Mouse (Mus musculus) kidney, postnatal 10 days (tissue): ENCODE measurements at regions not wholly inside any gene's neighbourhood (a gene's known extent, or its start where the extent isn't known, plus 50 kb on each side); places are given as distances from the start of the nearest gene placed in this dataset.
A peak's percentile ranks its signal among the peaks of the same experiment; 100 is the strongest.

Source experiments
- DNase-seq: peaks from one replicate; pipeline ENCODE4 v3.0.0; 2021; ENCODE audit warnings: mixed read lengths

DNA sequence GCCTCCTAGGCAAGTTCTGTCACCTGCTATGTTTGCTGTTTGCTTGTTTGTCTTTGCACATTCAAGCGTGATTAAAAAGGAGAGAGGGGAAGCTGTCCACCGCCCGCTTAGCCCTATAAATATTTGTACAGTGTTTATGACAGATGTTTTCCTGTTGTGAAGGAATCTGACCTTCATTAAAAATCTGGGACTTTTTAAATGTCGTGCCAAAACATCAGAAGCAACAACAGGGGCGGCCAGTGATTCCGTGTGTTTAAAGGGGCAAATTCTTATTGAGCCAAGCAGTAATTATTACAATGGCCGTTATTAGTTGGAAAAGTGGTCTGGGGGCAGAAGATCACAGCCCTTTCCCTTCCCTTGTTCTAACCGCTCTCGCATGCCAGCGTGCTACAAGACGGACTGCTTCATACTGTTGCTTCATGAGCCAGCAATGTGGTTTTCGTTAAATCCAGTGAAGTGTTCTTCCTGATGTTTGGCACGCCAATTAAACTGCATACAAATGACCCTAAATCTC, 119.3 kb downstream of the Gas1 start:
- DNase-seq = peak; percentile 44

DNA sequence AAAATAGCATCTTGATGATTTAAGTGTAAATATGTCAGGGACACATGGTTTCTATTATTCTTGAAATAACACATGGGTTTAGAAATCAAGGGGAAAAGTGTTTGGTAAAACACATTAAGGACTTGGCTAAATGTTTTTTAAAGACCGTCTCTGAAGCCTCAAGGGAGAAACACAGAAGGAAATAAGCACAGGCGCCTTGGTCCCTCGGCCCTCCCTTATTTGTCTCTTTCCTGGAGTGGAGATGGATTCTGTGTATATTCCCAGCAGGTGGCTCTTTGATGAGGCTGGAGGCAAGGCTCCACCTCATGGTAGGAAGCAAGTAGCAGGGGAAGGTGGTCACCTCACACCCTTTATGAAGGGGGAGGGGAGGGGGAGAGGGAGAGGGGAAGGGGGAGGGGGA, 122.6 kb downstream of the Gas1 start:
- DNase-seq = no peak

- peak; percentile 38 for DNase-seq
Observed at GRCm38 (mm10) chr13:60054081-60054480, 123.1 kb downstream of the Gas1 start.

DNA sequence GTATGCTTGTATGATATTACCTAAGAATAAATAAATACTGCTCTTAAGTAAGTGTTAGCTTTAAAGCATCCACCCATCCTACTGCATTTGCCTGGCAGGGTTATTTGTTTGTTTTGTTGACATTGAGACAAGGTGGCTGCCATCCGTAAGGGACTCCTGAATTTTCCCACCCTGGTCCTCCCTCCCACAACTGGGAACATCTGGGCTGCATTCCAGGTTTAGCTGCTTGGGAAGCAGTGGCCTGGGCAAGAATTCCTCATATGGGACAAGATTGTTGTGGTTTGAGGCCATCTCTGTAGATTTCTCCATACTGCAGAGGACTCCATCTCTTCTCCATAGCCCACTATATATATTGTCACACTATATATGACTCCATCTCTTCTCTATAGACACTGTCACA, 125.3 kb downstream of the Gas1 start:
- DNase-seq = no peak

GRCm38 (mm10) chr13:60050799-60051580, 126.2 kb downstream of the Gas1 start:
- no peak for DNase-seq

DNA sequence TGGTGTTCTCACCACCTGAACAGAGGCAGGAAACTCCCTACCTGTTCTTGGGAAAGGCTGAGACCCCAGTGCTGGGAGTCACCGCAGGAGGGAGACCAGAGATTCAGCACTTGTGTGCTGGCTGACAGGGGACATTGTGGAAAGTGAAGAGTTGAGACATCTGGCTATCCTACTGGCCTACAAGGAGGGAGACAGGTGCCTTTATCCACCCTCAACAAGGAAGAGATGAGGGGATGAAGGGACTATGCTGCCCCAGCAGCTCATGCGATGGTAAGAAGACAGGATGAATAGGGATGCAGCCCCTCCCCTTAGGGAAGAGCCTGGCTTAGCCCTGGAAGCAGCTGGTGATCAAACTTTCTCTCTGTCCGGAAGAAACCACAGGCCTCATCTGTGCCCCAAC, 127.5 kb downstream of the Gas1 start:
- no peak for DNase-seq

DNA sequence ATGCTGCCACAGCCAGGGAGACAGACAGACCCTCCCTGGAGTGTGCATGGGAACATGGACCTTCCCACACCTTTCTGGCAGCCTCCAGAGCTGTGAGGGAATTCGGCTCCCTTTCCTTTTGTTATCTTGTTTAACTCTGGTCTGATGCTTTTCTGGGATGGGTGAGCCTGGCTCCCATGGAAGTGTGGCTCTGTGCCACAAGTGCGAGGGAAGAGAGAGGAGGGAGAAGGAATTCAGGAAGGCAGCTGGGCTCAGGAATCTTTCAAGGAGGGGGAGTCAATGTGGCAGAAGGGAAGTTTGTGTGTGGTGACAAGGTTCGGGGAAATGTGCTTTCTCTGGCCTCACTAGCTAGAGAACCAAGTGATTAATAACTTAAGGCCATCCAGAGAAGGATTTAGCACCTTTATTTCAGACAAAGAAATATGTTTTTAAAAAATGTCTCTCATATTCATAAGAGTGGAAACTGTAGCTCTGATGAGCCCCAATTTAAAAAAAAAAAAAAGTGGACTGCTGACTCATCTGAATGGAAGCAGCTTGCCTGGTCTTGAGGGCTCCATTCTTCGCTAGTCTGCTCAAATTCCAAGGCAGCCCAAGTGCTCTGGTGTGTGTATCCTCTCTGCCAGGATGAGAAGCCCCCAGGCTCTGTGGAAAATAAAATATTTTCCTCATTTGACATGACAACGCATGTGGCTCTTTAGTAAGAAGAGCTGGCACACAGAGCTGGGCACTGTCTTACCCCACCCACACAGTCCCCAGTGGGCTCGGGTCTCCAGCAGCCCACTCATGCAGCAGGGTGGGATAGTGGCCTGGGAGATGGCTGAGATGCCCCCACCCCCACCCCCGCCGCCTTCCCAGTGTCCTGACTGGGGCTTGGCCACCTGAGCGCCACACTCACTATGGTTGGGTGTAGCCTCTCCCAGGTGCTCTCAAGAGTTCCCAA, 129.1 kb downstream of the Gas1 start:
- DNase-seq = peak; percentile 39

DNA sequence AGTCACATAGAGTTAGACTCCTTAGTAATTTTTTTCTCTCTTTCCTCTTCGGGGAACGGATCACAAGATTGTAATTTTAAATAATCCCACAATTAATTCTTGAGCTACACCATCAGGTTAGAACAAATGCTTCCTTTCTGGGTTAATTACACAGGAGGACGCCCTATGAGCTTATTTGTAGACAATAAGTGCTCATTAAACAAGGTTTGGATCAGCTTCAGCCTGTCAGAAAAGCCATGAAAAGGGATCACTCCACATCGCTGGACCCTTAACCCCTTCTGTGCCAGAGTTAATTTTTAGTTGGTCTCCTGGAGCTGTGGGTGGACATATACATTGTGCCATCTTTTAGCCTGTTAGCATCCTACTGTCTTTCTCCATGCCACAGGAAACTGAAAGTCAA, 131.4 kb downstream of the Gas1 start:
- DNase-seq = no peak

DNA sequence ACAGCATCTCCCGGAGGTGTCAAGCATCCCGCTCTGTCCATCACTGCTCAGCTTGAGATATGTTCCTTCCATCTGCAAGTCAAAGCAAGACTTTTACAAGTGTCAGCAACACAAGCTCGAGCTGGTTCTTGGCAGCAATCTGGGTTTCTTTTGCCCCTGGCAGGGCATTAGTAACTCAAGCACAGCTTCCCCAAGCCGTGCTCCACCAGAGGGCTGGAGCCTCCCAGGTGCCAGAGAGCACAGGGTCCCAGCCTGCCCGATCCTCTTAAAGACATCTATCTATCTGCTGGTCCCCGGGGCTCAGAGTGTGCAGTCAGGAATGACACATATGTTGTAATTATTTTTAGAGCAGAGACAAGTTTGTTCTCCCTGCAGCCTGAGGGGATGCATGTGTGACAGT, 132.3 kb downstream of the Gas1 start:
- no peak for DNase-seq

DNA sequence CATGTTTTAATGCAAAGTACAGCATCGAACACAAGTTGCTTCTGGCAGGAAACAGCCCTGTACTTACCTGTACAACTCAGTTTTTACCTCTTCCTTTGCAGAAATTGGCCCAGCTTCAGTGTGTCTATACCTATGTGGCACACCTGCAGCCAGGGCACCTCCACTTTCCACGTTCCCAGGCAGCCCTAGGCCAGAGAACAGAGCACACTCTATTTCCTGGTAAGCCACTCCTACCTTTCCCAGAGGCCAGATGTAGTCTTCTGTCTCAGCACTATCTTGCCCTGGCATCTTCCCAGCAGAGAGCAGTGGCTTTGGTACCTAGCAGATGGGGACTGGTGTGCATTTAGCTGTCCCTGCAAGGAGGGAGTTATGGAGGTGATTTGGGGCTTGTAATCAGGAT, 134.7 kb downstream of the Gas1 start:
- no peak for DNase-seq

DNA sequence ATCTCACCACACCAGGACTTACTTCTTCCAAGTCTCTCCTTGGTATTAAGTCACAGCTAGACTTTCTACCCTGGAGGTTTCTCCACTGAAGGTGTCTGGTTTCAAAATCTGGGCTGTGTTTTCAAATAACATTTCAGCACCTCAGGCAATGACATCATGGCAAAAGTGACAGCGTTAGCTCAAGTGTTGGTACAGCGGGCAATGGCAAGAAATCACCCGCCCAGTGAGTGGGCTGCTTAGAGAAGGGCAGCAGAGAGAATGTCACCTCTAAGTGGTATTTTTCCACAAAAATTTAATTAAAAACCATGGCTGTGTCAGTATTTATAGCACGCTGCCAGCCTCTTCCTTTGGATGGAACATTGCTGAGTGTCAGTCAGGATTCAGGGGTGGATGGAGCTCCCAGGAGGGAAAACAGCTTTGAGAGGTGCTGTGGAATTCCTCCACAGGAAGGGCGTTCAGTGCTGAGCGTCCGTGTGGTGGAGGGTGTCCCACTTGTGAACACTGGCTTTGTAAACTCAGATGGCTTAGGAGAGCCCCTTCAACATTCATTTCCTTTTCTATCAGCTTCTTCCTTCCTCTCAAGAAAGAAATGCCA, 141.5 kb downstream of the Gas1 start:
- DNase-seq = no peak

- DNase-seq = no peak
Observed at GRCm38 (mm10) chr13:60033116-60033515, 144.0 kb downstream of the Gas1 start.

DNA sequence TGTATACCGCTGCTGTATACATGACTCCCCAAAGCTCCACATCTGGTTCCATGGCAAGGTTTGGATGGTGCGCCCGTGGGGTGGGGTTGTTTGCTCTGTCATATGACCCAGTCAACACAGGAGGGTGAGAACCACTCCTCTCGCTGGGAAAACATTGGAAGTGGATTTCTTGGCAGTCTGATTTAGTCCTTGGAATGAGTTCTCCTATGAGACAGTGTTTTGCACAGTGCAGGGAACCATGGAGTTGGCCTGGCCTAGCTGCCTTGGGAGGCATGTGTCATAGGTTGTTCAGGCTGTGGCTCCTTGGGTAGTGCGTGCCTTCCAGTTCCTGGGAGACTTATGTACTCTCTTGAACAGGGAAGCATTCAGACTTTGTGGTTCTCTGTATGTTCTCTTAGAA, 144.6 kb downstream of the Gas1 start:
- DNase-seq = no peak

DNA sequence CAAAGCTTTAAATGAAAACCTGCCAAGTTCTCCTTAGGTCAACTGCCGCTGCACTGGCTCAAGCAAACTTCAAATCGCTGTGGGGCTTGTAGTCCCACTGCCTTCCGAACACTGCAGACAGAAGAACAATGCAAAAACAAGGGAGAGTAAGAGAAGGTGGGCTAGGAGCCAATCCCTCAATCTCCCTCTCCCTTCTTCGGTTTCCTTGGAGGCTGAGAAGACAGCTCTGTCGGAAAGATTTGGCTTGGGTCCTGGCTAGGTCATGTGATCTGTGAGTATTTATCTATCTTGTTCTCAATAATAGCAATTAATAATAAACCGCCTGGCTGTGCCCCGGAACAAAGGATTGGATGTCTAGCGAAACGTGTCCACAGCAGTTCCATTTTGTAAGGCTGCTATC, 147.6 kb downstream of the Gas1 start:
- DNase-seq = no peak

- no peak for DNase-seq
Observed at GRCm38 (mm10) chr13:60020175-60020487, 157.0 kb downstream of the Gas1 start.

- DNase-seq = peak; percentile 68
Observed at GRCm38 (mm10) chr13:60019291-60020174, 157.6 kb downstream of the Gas1 start.

DNA sequence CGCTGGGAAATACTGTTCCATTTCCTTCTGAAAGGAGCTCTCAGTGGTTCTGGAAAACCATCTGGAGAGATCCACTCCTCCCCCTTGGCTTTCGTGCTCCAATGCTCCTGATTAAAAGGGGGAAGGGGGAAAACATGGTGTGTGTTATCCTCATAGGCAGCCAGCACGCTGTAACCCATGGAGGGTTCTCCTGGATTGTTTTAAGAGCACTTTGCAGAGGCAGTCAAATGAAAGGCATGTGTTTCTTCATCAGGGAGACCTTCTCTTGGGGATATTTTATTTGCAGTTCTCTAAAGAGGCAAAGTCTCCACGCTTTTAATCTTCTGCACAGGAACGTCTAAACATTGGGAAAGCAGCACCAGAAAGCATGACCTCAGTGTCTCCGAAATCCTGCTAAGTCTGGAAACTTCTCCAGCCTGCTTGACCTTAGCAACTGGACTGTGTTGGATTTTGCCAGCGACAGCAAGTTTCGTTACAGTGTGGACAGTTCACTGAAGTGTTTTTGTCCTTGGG, 161.3 kb downstream of the Gas1 start:
- peak; percentile 64 for DNase-seq

DNA sequence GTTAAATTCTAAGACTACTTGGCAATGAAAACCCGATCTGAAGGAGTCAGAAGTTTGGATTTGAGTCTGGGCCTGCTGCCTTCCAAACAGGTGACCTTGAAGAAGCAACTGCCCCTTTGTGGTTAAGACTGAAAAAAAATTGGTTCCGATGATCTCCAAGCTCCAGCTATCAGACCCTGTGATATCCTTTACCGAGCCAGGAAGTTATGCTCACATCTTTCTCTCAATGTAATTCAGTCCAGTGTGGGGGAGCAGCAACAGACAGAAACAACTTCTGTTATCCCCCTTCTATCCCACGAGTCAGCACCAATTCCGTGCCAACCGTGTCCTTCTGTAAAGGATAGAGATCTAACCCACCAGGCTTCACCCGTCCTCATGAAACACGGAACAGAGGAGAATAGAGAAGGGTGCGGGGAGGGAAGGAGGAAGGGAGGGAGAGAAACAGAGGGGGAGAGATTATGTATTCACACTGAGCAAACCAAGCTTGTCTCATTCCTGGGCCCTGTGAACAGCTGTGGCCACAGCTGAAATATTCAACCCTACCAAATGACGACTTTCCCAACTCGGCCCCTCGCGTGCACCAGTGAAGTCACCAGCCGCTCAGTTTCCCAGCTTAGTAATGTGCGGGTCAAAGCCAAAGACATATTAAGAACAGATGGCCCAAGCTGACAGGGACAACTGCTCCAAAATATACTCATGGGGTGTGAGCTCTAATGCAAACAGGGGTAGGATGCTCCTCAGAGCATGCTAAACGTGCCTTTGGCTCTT, 164.9 kb downstream of the Gas1 start:
- peak; percentile 76 for DNase-seq

DNA sequence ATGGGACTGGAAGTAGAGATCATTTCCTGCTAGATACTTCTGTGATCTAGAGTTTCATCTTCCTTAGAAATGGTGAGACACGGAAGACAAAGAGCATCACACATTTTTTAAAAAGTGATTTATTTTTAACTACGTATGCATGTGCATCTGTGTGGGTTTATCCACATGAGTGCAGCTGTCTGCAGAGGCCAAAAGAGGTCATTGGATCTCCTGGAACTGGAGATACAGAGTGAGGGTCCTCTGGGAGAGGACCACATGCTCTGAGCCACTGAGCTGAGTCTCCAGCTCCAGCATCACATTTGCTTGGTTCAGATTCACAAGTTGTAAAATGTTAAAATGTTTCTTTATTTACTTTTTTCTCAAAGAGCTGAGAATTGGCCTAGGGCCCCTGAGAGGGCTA, 166.1 kb downstream of the Gas1 start:
- no peak for DNase-seq

GRCm38 (mm10) chr13:60007593-60007992, 169.6 kb downstream of the Gas1 start:
- DNase-seq = peak; percentile 81

DNA sequence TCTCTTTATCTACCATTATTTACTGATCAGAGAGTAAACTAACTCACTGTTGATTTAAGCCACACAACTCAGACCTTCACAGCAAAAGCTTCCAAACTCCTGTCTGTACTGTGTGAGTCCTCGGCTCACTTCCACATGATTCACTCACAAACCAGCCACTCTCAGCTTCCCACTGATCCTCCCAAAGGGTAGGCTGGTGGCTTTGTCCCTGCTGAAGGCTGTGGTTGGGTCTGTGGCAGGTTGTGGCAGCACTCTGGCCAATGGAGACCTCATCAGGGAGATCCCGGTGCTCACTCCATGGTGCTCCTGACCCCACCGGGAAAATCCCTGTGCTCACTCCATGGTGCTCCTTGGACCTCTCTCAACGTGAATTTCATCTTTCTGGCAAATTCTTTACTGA, 170.1 kb downstream of the Gas1 start:
- DNase-seq = no peak

DNA sequence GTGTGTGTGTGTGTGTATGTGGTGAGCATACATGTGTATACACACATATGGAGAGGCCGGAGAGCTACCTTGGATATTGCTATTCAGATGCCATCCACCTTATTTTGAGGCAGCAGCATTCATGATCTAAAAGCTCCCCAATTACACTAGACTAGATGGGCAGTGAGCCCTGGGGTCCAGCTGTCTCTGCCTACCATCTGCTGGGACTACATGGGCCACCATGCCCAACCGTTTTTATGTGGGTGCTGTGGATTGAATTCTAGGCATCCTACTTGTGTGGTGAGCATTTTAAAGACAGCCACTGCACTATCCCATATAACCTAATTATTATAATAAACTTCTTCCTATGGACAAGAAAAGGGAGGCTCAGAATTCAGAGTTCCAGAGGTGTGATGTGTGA, 172.6 kb downstream of the Gas1 start:
- no peak for DNase-seq
